Mouse (Mus musculus) adrenal gland, adult (tissue): ENCODE results near the gene Hoxa7.
A peak's percentile ranks its signal among the peaks of the same experiment; 100 is the strongest.

ENCODE experiments used
- DNase-seq, 2 experiments: peaks; one replicate each; pipeline ENCODE4 v3.0.0; 2022 to 2023; ENCODE audit warnings: low spot score in 1 of 2; ENCODE audit not compliant: inconsistent age in 2 of 2

Gene Hoxa7

GRCm38 (mm10) chr6:52239625-52240388 lies 18.2 kb upstream of the Hoxa7 start:
- peak in 1 of 2 experiments; percentile 50 for DNase-seq

DNA sequence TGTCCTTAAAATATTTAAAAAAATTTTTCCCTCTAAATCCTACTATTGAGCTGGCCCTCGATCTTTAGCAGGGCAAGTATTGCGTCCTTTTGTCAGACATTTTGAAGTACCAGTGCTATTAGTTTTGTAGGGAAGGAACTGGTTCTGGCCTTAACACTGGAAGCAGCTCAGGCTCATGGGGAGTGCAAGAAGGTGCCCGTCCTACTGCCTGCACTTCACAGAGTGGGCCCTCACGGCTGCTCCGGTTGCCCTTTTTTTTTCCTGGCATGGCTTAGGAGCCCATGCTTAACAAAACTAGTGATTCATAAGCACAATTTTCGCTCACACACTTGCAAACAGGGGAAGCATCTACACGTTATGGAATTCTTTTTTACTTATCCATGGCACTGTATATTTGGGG lies 17.3 kb upstream of the Hoxa7 start:
- DNase-seq: no peak

- DNase-seq: no peak
These were observed 16.5 kb upstream of the Hoxa7 start for GRCm38 (mm10) chr6:52238155-52238545.

GRCm38 (mm10) chr6:52237346-52238154 lies 15.9 kb upstream of the Hoxa7 start:
- DNase-seq: no peak

GRCm38 (mm10) chr6:52236806-52237205 lies 15.2 kb upstream of the Hoxa7 start:
- no peak for DNase-seq

DNA sequence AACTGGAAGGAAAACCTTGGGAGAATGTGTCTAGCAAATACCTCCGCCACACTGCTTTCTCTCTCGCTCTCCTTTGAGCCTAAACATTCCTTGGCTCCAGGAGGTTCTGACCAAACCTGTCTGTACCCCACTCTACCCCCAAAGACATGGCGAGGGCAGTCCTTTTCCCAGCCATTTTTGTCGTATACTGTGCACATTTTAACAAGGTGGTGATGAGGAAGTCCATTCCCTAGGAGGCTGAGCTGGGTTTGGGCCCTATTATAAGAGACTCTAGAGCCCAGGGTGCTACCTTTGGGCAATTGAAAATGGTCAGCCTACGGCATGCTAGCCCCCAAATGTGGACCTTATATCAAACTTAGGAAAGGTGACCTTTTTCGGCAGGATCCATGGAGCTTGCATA lies 14.2 kb upstream of the Hoxa7 start:
- DNase-seq: no peak

GRCm38 (mm10) chr6:52235267-52235666 lies 13.6 kb upstream of the Hoxa7 start:
- no peak for DNase-seq

GRCm38 (mm10) chr6:52234428-52235140 lies 12.9 kb upstream of the Hoxa7 start:
- no peak for DNase-seq

DNA sequence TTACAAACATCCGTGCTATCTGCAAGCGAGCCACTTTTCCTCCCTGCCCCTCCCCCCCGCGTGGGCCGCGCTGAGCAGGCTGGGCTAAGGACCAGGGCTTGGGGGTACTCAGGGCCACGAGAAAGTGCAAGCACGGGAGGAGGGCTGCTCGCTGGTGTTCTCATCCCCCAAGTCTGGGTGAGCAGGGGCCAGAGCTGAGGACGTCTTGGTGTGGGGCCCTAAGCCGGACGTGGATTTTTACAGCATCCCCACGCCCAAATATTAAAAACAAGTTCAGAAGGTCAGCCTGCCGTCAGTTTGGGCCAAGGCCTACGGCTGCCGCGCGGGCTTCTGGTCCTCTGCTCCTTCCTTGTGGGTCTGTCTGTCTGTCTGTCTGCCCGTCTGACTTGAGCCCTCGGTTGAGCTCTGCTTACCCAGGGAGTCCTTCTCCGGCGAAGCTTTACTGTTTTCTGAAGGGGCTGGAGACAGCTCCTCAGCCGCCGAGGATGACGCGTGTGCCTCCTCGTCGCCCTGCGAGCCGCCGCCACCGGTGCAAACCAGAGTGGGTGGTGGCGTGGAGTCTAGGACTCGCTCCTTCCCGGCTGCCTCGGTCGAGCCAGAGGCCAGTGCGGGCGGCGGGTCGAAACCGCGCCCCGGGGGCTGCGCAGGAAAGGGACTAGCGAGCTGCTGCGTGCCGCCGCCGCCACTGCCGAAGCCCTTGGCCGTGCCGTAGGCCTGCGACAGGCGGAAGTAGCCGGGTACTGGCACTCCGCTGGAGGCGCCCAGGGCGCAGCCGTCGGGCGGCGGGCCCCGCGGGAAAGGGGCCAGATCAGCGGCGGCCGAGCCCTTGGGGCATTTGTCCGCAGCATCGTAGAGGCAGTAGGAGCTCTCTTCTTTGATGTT lies 12.1 kb upstream of the Hoxa7 start:
- no peak for DNase-seq

DNA sequence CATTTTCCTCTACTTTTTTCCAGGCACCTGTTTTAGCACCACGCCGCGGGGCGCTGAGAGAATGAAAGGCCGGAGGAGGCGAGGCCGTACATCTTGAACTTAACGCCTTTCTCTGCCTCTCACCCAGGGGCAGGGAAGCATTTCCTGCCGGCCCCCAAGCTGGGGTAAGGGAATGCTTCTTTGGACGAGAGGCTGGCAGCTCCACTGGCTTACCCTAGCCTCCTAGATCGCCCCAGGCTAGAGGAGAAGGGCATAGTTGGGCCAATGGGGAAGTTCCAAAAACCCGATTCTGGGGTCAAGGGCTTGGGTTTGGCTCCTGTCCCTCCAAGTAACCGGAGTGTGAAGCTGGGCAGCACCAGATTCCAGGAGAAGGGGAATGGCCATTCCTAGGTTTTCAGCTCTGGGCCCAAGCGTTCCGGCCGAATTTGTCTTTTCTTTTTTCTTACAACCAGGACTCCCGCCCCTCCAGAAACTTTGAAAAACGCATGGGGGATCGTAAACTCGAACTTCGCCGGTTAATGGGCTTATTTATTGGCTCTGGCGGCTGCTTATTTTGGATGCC lies 11.4 kb upstream of the Hoxa7 start:
- DNase-seq: no peak

DNA sequence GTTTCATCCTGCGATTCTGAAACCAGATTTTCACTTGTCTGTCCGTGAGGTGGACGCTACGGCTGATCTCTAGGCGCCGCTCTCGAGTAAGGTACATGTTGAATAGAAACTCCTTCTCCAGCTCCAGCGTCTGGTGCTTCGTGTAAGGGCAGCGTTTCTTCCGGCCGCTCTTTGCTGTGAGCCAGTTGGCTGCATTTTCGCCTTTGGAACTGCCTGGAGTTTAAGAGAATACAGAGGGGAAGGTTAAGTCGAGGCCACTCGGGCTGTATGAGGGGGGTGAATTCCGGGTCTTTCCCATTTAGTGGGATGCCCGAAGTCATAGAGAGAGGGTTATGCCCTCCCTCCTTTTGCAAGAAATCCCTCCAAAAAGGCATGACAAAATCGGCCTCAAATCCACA lies 10.9 kb upstream of the Hoxa7 start:
- DNase-seq: peak in 1 of 2 experiments; percentile 60

GRCm38 (mm10) chr6:52231885-52232567 lies 10.4 kb upstream of the Hoxa7 start:
- DNase-seq: peak in 1 of 2 experiments; percentile 53

- DNase-seq: peak in 1 of 2 experiments; percentile 51
These were observed 9.0 kb upstream of the Hoxa7 start, which contains the start of gene Hoxa9 for GRCm38 (mm10) chr6:52230516-52231165. TSS of gene Hoxa9 (minus strand) at chr6:52231089.

- DNase-seq: peak in 1 of 2 experiments; percentile 35
These were observed 8.1 kb upstream of the Hoxa7 start for GRCm38 (mm10) chr6:52229558-52230416.

GRCm38 (mm10) chr6:52228475-52229465 lies 7.1 kb upstream of the Hoxa7 start:
- no peak for DNase-seq

DNA sequence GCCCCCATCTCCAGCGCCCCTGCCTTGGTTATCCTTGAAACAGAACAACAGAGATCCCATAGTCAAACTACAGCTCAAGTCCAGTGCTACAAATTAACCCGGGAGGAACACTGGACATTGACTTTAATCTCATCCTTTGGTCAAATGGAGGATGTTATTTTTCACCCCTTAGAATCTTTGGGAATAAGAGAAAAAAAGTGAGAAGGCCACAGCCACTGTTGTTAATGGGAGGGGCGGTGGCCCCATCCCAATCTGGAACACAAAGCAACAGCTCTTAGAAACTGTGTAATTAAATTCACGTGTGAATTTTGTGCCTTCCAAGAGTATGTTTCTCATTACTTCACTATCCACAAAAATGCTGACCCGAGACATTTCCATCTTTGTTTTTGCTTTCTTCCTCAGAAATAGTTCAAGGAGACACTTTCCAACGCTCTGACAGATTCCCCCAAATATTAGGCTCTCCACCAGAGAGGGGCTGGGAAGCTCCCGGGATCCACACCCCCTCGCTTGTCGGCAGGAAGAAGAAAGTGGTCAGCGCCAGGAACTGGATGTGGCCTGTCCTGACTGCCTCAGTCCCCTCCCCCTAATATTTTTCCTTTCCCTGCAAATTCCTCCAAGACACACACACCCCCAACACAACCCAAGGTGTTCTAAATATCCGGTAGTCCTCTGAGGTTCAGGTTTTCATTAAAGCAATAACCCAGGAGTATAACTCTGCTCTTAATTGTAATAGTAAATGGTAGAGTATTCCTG lies 6.0 kb upstream of the Hoxa7 start:
- DNase-seq: no peak
